In the genomic region with DNA sequence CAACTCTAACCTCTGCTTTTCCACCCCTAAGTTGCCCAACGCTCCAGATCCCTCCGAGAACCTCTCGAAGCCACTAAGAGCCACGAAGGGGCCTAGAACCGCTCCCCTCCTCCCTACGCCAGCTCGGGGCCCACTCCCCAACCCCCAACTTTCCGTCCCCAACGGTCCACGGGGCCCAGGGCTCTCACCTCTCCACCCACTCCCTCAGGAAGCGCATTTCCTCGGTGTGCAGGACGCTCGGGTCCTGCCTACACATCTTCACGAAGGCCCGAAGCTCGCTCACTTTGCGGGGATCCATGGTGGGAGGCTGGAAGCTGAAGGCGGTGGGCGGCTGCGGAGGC, we compare ENCODE assay signal across 7 mouse cellular contexts. TPM values are rescaled to one million over a fixed set of nuclear protein-coding genes. Genes with fewer than 3 reads are reported as not detected.
DNase-seq lines count a peak whose midpoint lies in the region; ATAC-seq and TF ChIP-seq lines count a peak whose summit lies in the region.

No protein-coding gene starts in this region.

- peak overlapping the region; percentile 91 for H3K4me3 ChIP-seq in neural tube, embryonic 11.5 days (ENCODE audit: low read depth, low read length)
- H3K4me3 ChIP-seq in forebrain, embryonic 10.5 days, result peak overlapping the region; percentile 90
- peak overlapping the region; percentile 68 for H3K4me3 ChIP-seq in limb, embryonic 15.5 days
- peak overlapping the region; percentile 99 for H3K4me3 ChIP-seq in stomach, postnatal 0 days (ENCODE audit: low read depth, low read length)

- under 1% methylated on average over 21 of the region's 21 CpGs for WGBS in neural tube, embryonic 11.5 days
- under 1% methylated on average over 21 of the region's 21 CpGs for WGBS in forebrain, embryonic 10.5 days
- WGBS in limb, embryonic 15.5 days, result under 1% methylated on average over 21 of the region's 21 CpGs
- WGBS in stomach, postnatal 0 days, result under 1% methylated on average over 21 of the region's 21 CpGs

- H3K36me3 ChIP-seq in neural tube, embryonic 11.5 days (ENCODE audit: control insufficient read depth, insufficient read depth, low read length), result no peaks in the 10 kb centered on the region
- H3K36me3 ChIP-seq in forebrain, embryonic 10.5 days (replicated peaks), result peaks cover 33% of the 10 kb centered on the region
- H3K36me3 ChIP-seq in limb, embryonic 15.5 days, result no peaks in the 10 kb centered on the region
- no peaks in the 10 kb centered on the region for H3K36me3 ChIP-seq in stomach, postnatal 0 days (ENCODE audit: control insufficient read depth, insufficient read depth, low read length)

- no peak; the same call in 1 of the 2 replicates for ATAC-seq in neural tube, embryonic 11.5 days (ENCODE audit: insufficient read depth, low FRiP score, low TSS enrichment)
- ATAC-seq in limb, embryonic 15.5 days (ENCODE audit: insufficient number of reproducible peaks, low FRiP score, low TSS enrichment, low read depth), result no peak; the same call in 1 of the 2 replicates
- no peak for ATAC-seq in stomach, postnatal 0 days (ENCODE audit: low FRiP score, low TSS enrichment)

- TF ChIP-seq CTCF in stomach, postnatal 0 days (IDR thresholded peaks at IDR 0.05; ENCODE audit: low read depth), result no peak

- no peak for DNase-seq in neural tube, embryonic 11.5 days (ENCODE audit: low spot score)
- no peak for DNase-seq in neural tube, embryonic 10.5 days (ENCODE audit: extremely low spot score, low spot score)
- no peak for DNase-seq in forebrain, embryonic 10.5 days (ENCODE audit: extremely low spot score, low spot score)
- no peak for DNase-seq in stomach, postnatal 0 days (ENCODE audit: low spot score)
- DNase-seq in layer of hippocampus, adult 9-11 months, result no peak
- no peak for DNase-seq in gastrocnemius, postnatal 10 days

- H3K4me1 ChIP-seq in neural tube, embryonic 11.5 days (ENCODE audit: control insufficient read depth, insufficient read depth, low read length), result peaks cover 13% of the 10 kb centered on the region
- peaks cover 30% of the 10 kb centered on the region for H3K4me1 ChIP-seq in forebrain, embryonic 10.5 days
- peaks cover 23% of the 10 kb centered on the region for H3K4me1 ChIP-seq in limb, embryonic 15.5 days
- no peaks in the 10 kb centered on the region; the same call in 1 of the 2 replicates for H3K4me1 ChIP-seq in stomach, postnatal 0 days (replicated peaks; ENCODE audit: control insufficient read depth, insufficient read depth)

- TF ChIP-seq EP300 in stomach, postnatal 0 days (optimal IDR thresholded peaks at IDR 0.05), result no peak

- no peaks in the 10 kb centered on the region for H3K9me3 ChIP-seq in neural tube, embryonic 11.5 days (ENCODE audit: control insufficient read depth, low read length)
- no peaks in the 10 kb centered on the region for H3K9me3 ChIP-seq in forebrain, embryonic 10.5 days
- H3K9me3 ChIP-seq in limb, embryonic 15.5 days, result no peaks in the 10 kb centered on the region
- no peaks in the 10 kb centered on the region for H3K9me3 ChIP-seq in stomach, postnatal 0 days (ENCODE audit: control insufficient read depth, low read length)

- no peaks in the 10 kb centered on the region for H3K27me3 ChIP-seq in neural tube, embryonic 11.5 days (ENCODE audit: control insufficient read depth, insufficient read depth, low read length)
- H3K27me3 ChIP-seq in forebrain, embryonic 10.5 days (ENCODE audit: poor library complexity, severe bottlenecking), result no peaks in the 10 kb centered on the region
- H3K27me3 ChIP-seq in limb, embryonic 15.5 days, result no peaks in the 10 kb centered on the region
- no peaks in the 10 kb centered on the region for H3K27me3 ChIP-seq in stomach, postnatal 0 days (ENCODE audit: control insufficient read depth, insufficient read depth, low read length)

- H3K9ac ChIP-seq in neural tube, embryonic 11.5 days (ENCODE audit: low read length), result peak overlapping the region; percentile 92
- peak overlapping the region; percentile 66 for H3K9ac ChIP-seq in limb, embryonic 15.5 days
- peak overlapping the region; percentile 97 for H3K9ac ChIP-seq in stomach, postnatal 0 days (ENCODE audit: low read length)

- peak overlapping the region; percentile 77 for H3K4me2 ChIP-seq in neural tube, embryonic 11.5 days (ENCODE audit: low read depth)
- H3K4me2 ChIP-seq in limb, embryonic 15.5 days, result peak overlapping the region; percentile 68
- H3K4me2 ChIP-seq in stomach, postnatal 0 days (replicated peaks; ENCODE audit: low read depth), result peak overlapping the region; percentile 67

- H3K27ac ChIP-seq in neural tube, embryonic 11.5 days (ENCODE audit: low read depth, low read length), result peak overlapping the region; percentile 90
- H3K27ac ChIP-seq in forebrain, embryonic 10.5 days, result peak overlapping the region; percentile 97
- H3K27ac ChIP-seq in limb, embryonic 15.5 days, result peak overlapping the region; percentile 93
- peak overlapping the region; percentile 94 for H3K27ac ChIP-seq in stomach, postnatal 0 days (replicated peaks)

RNA-seq across cellular contexts. Expression of gene St13, which starts 0.6 kb away (rescaled TPM):
- 176 and 189 TPM in 2 replicates for polyA plus RNA-seq in neural tube, embryonic 11.5 days (2014; fragmentation: Nextera tagmentation; extraction: Ambion mirVana)
- 210 and 228 TPM in 2 replicates for polyA plus RNA-seq in forebrain, embryonic 10.5 days (2016; fragmentation: Nextera tagmentation; extraction: Ambion mirVana)
- polyA plus RNA-seq in limb, embryonic 15.5 days (2015; fragmentation: Nextera tagmentation; extraction: Ambion mirVana), result 148 and 151 TPM in 2 replicates
- 79.5 and 80.2 TPM in 2 replicates for polyA plus RNA-seq in stomach, postnatal 0 days (2015; fragmentation: Nextera tagmentation; extraction: Ambion mirVana)
- 100 to 1,000 TPM; 102 to 126 TPM for total RNA-seq in gastrocnemius, postnatal 10 days (2021)

RNA-seq across cellular contexts. Expression of gene Xpnpep3, which starts 0.7 kb away (rescaled TPM):
- 7.7 and 8.1 TPM in 2 replicates for polyA plus RNA-seq in neural tube, embryonic 11.5 days (2014; fragmentation: Nextera tagmentation; extraction: Ambion mirVana)
- polyA plus RNA-seq in forebrain, embryonic 10.5 days (2016; fragmentation: Nextera tagmentation; extraction: Ambion mirVana), result 14.5 and 15.0 TPM in 2 replicates
- polyA plus RNA-seq in limb, embryonic 15.5 days (2015; fragmentation: Nextera tagmentation; extraction: Ambion mirVana), result 11.0 and 12.0 TPM in 2 replicates
- 3.7 and 4.1 TPM in 2 replicates for polyA plus RNA-seq in stomach, postnatal 0 days (2015; fragmentation: Nextera tagmentation; extraction: Ambion mirVana)
- 1 to 10 TPM; 7.5 to 8.6 TPM for total RNA-seq in gastrocnemius, postnatal 10 days (2021)

RNA-seq across cellular contexts. Expression of gene Dnajb7, which starts 8.8 kb away (rescaled TPM):
- 0.69 and 0.72 TPM in 2 replicates for polyA plus RNA-seq in neural tube, embryonic 11.5 days (2014; fragmentation: Nextera tagmentation; extraction: Ambion mirVana)
- polyA plus RNA-seq in forebrain, embryonic 10.5 days (2016; fragmentation: Nextera tagmentation; extraction: Ambion mirVana), result 2.5 TPM in 2 replicates
- 1.5 and 1.7 TPM in 2 replicates for polyA plus RNA-seq in limb, embryonic 15.5 days (2015; fragmentation: Nextera tagmentation; extraction: Ambion mirVana)
- 0.56 and 0.70 TPM in 2 replicates for polyA plus RNA-seq in stomach, postnatal 0 days (2015; fragmentation: Nextera tagmentation; extraction: Ambion mirVana)
- total RNA-seq in gastrocnemius, postnatal 10 days (2021), result not detected

RNA-seq across cellular contexts. Expression of gene Slc25a17, which starts 38.7 kb away (rescaled TPM):
- polyA plus RNA-seq in neural tube, embryonic 11.5 days (2014; fragmentation: Nextera tagmentation; extraction: Ambion mirVana), result 108 and 109 TPM in 2 replicates
- polyA plus RNA-seq in forebrain, embryonic 10.5 days (2016; fragmentation: Nextera tagmentation; extraction: Ambion mirVana), result 82.5 and 83.3 TPM in 2 replicates
- 119 and 124 TPM in 2 replicates for polyA plus RNA-seq in limb, embryonic 15.5 days (2015; fragmentation: Nextera tagmentation; extraction: Ambion mirVana)
- polyA plus RNA-seq in stomach, postnatal 0 days (2015; fragmentation: Nextera tagmentation; extraction: Ambion mirVana), result 84.6 and 85.1 TPM in 2 replicates
- 10 to 100 TPM; 20.5 to 23.1 TPM for total RNA-seq in gastrocnemius, postnatal 10 days (2021)
